Mouse (Mus musculus) heart, adult 9 months (tissue): ENCODE data around the gene Dnah5.

Source experiments
- DNase-seq, 2 experiments: peaks; one replicate each; pipeline ENCODE4 v3.0.0; 2022; ENCODE audit warnings: low spot score in 2 of 2

The Dnah5 gene

GRCm38 (mm10) chr15:28203111-28204075 lies at the start of gene Dnah5:
Dnah5 (plus strand) TSS chr15:28203752.
- no peak for DNase-seq

DNA sequence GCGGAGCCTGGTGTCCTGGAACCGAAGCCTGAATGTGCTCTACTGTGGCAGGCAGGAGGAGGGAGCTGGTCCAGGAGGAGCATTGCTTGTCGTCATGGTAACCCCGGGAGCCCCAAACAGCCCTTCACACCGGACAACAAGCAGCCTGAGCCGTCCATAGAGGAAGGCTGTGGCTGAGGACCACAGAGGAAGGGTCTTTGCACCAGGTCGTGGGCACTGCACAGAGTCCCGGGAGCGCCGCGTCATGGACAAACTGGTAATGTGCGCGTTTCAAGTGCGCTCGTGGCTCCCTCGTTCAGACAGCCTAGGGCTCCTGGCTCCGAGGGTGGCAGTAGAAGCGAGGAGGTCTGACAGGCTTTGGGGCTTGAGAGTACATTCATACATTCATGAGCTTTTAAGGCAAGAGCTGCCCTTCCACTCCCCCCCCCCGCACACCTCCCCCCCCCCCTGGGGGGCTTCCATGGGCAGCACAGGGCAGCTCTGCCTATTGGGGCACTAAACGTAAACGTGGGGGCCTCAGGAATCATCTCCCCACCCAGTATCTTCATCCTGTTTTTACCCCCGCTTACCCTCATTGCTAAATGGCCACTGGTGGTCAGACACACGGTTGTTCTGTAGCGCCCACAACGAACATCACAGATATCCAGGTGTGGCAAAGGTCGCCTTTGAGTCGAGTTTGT lies 48.6 kb upstream of the Dnah5 start:
- DNase-seq = no peak

GRCm38 (mm10) chr15:28158771-28159489 lies 44.6 kb upstream of the Dnah5 start:
- peak; percentile 78 to 80 for DNase-seq

DNA sequence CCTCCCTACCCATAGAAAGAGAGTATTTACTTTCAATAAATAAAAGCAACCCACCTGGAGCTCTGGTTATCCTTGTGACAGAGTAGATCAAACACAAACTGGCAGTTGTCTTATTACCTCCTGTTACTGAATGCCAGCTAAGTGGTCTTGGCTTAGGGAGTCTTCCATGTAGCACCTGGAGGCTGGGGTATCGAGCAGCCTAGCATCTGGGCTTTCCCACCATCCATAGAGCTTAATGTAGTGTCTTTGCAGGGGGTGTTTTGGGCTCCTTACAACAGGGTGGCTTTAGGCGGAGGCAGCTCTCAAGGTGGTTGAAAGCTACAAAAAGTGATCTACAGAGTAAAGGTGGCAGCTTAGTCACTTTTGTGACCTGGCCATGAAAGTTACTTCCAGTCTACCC lies 41.3 kb upstream of the Dnah5 start:
- DNase-seq = no peak

DNA sequence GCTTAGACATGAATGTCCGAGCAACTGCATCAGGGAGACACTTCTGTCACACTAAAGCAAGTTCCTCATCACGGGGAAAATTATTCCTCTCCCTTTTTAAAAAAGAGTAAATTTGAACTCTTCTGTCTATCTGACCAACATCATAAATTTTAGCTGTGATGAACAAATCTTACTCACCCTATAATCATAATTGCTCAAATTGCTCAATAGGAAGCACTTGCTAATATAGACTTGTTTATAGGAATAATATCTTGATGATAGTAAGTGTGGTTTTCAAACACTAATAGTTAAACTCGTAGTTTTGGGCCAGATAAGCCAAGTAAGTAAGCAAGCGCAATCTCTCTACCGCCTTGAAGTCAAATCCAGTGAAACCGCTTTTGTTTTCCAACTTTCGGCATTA lies 38.3 kb upstream of the Dnah5 start:
- DNase-seq = no peak

DNA sequence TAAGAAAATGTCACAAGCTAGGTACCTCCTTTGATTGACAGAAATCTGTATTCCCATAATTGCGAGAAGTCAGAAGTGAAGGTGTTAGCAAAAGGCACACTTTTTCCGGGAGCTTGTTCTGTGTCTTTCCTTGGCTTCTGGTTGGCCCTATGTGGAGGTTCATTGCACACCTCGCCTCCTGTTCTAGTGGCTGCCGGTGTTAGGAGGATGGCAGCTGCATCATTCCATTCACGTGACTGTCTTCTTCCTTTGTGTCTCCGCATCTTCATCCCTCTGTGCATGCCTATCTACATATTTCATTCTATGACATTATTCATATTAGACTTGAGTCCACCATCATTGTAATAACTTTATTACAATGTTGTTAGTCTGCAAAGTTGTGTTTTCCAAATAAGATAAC lies 37.5 kb upstream of the Dnah5 start:
- DNase-seq = no peak

DNA sequence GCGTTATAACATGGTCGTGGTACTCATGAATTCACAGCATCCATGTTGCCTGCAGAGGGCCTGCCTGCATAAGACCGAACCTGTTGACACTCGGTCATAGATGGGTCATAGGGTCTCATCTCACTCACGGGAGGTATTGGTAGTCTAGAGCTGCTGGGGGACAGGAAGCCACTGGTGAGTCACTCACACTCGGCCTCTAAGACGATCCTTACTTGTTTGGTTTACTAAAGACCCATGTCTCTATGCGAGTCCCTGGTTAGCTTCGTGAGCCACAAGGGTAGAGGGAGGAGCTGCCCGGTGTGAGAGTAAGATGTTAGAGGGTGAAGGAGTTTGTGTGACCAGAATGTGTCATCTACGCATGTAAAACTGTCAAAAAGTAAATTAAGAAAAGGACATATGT lies 24.6 kb upstream of the Dnah5 start:
- DNase-seq = no peak

DNA sequence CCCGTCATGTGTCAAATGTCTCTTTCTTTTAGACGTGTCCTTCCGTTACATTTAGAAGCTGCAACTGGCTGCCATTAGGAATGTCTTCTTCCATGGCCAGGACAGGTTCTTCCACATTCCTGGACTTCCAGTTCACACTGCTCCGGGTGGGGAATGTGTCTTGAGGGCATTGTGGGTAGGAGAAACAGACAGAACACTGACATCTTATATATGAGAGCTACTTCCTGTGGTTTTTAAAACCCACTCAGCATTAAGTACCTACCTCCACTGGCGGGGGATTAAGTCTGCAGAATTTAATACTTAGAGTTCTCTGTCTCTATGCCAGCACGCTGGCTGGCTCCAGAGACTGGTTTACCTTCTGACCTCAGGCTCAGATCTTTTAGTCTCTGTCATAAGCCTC lies 24.0 kb upstream of the Dnah5 start:
- no peak for DNase-seq

- peak; percentile 10 to 61 for DNase-seq
These were observed 21.7 kb upstream of the Dnah5 start for GRCm38 (mm10) chr15:28181862-28182261.

GRCm38 (mm10) chr15:28182567-28182966 lies 21.0 kb upstream of the Dnah5 start:
- no peak for DNase-seq

- peak; percentile 17 to 18 for DNase-seq
These were observed 15.8 kb upstream of the Dnah5 start for GRCm38 (mm10) chr15:28187472-28188360.

- DNase-seq = no peak
These were observed 15.1 kb upstream of the Dnah5 start for GRCm38 (mm10) chr15:28188361-28189011.

GRCm38 (mm10) chr15:28189668-28190067 lies 13.9 kb upstream of the Dnah5 start:
- DNase-seq = no peak

DNA sequence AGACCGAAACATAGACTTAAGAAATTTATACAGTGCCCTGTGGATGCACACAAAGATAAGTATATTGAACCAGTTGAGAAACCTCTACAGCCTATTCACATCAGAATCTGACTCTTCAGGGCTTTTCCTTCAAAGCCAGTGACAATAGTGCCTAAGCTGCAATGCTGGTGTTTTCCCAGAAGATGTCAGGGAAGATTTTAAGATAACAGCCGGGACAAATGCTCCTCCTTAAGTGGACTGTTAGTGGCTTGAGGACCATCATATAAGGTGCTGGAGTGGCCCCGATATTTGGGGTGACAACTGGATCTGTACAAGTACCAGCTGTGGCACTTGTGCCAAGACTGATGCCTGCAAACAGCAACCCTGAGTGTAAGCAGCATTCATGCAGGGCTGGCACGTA lies 4.9 kb upstream of the Dnah5 start:
- no peak for DNase-seq

DNA sequence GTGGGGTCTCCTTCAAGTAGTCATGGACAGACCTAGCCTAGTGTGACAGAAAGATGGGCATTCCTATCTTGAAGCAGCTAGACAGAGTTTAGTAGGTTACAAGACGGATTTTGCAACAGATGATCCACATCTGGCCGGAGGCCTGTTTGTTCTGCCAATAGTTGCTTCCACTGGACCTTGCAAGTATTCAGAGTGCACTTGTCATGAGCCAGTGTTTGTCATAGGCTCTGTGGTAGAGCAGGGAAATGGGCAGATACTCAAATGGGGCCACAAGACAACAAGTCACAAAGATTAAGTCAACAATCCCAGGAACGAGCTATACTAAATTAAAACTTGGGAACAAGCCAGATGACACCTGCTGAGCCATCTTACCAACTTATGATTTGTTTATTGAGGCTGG lies 1.1 kb downstream of the Dnah5 start:
- DNase-seq = no peak

DNA sequence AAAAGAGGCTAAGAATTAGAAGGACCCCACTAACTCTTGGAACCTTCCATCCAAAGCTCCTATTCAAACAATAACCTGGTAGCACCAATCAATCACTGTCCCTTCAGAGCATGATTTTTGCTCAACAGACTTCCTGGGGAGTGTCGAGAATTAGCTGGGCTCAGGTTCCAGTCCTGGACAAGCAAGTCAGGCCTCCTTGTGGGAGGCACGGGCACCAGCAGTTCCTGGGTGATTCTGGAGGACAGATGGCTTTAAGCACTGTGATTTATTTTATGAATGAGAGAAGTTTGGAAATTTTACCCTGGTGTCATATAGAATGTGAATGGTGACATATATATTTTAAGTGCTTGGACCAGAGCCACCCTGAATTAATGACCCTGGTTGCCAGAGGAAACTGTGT lies 4.0 kb downstream of the Dnah5 start:
- DNase-seq = no peak

DNA sequence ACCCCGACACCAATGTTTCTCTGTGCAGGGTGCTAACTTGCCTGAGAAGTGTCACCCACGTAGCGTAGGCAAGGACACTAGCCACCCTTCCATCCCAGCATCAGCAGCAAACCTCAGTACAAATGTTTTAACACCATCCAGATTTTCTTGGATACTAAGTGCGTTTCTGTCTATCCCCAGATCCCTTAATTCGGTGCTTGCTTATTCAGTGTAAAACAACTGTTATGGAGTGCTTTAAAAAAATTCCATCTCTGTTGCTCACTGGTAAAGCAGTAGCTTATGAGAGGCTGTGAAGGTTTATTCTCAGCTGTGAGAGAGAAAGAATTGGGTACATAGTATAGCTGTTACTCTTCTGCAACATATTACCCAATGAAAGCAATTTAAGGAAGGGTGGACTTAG lies 9.5 kb downstream of the Dnah5 start:
- DNase-seq = no peak

GRCm38 (mm10) chr15:28216358-28216757 lies 12.8 kb downstream of the Dnah5 start:
- DNase-seq = no peak

- no peak for DNase-seq
These were observed 23.8 kb downstream of the Dnah5 start for GRCm38 (mm10) chr15:28227316-28227715.

DNA sequence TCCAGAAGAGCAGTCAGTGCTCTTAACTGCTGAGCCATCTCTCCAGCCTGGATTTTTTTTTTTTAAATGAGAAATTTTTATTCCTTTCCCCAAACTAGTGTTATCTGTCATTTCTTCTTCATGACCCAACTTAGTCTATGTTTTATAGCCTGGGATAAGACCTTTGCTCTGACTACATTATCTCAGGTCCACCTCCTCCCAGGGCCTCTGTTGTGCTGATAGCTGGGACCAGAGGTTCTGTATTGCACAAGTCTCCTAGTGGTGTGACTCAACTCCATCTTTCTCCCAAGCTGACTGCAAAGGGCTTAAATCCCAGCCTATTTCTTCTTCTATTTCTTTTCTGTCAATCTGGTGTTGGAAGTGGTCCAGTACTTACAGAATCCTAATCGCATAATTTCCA lies 56.7 kb downstream of the Dnah5 start:
- no peak for DNase-seq

GRCm38 (mm10) chr15:28299438-28299837 lies 95.9 kb downstream of the Dnah5 start:
- no peak for DNase-seq
